Mouse (Mus musculus): ENCODE results near the gene Atn1. TPM values are rescaled to one million over a fixed set of nuclear protein-coding genes. Genes with fewer than 3 reads are reported as not detected.
A peak's percentile ranks its signal among the peaks of the same experiment; 100 is the strongest.

Gene Atn1
- total RNA-seq, 2 experiments from 2014 or later = 147 to 149 TPM

DNA sequence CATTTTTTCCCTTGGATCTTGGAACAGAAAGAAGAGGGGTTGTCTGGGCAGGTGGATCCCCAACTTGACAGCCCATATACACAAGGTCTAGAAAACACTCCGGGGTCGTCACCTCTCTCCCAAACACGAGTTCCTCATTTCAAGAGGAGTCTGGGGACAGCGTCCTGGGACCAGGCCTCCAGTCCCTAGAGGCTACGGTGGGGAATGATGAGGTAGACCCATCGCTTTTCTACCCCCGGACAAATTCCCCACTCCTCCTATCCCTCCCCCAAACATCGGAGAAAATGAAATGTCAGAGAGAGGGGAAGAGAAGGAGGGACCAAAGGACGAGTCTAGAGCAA lies 12.3 kb upstream of the Atn1 start:
- no peak for DNase-seq (ENCODE audit: low spot score in 2 of 2)

DNA sequence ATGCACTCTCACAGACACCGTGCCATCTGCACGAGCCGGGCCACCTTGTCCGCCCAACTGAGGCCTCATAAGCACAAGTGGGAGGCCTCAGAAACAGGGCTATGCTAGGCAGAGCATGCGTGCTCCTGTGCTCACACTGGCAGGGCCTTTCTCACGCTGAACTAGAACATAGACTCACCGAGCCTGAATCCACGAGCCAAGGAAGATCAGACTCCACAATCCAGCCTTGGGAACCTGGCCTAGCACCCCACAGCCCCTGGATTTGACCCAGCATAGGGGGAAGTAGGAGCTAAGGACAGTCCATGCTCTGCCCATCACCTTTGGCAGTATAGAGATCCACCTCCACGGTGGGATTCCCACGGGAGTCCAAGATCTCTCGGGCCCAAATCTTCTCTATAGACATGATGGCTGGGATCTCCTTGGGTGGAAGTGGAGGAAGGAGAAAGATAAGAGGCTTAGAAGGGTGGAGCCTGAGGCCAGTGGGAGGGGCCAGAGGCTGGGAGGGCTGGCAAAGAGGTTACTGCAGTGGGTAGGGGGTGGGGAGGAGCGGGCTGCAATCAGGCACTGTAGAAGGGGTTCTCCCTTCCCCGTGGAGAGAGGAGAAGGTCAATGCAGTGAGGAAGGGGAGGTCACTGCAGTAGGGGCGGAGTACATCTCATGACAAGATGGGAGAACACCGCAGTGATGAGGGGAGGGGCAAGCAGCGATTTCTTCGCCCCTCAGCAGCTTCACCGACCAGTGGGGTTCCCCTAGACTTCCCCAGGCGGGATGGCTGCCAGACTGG lies 11.8 kb upstream of the Atn1 start:
- DNase-seq (ENCODE audit: low spot score in 2 of 2) = peak; percentile 44 to 45

GRCm38 (mm10) chr6:124767536-124767919 lies 11.2 kb upstream of the Atn1 start:
- no peak for DNase-seq (ENCODE audit: low spot score in 2 of 2)

DNA sequence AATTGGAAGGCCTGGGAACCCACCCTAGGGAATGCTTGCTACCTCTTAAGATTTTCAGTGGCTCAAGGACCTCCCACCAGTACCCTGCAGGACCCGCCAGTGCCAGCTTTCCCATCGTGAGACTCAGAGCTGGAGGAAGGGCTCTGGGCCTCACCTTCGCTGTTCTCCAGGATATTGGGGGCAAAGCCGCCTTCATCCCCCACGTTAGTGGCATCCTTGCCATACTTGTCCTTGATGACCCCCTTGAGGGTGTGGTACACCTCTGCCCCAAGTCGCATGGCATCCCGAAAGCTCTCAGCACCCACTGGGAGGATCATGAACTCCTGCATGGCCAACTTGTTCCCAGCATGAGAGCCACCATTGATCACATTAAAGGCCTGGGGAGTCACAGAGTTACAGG lies 9.6 kb upstream of the Atn1 start:
- peak in 1 of 2 experiments; percentile 0 for DNase-seq (ENCODE audit: low spot score in 2 of 2)

- DNase-seq (ENCODE audit: low spot score in 2 of 2) = peak in 1 of 2 experiments; percentile 82
Observed at GRCm38 (mm10) chr6:124759259-124759658, 2.9 kb upstream of the Atn1 start.

DNA sequence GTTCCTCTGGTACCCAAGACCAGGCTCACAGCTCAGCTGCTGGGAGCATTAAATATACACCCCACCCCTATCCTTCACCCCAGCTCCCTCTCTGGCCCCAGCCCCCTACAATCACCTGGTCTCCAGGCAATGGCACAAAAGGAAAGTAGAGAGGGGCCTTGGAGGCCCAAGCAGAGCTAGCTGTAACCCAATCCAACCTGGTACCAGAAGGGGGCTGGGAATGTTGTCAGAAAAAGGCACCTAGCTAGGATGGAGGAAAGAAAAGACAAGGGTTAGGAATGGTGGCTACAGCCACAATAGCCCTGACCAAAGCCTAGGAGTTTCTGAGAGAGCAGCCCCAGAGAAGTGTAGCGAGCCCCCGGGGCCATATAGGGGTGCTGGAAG lies 2.5 kb upstream of the Atn1 start:
- no peak for DNase-seq (ENCODE audit: low spot score in 2 of 2)

GRCm38 (mm10) chr6:124757909-124758848 lies 1.9 kb upstream of the Atn1 start:
- peak in 1 of 2 experiments; percentile 77 for DNase-seq (ENCODE audit: low spot score in 2 of 2)

DNA sequence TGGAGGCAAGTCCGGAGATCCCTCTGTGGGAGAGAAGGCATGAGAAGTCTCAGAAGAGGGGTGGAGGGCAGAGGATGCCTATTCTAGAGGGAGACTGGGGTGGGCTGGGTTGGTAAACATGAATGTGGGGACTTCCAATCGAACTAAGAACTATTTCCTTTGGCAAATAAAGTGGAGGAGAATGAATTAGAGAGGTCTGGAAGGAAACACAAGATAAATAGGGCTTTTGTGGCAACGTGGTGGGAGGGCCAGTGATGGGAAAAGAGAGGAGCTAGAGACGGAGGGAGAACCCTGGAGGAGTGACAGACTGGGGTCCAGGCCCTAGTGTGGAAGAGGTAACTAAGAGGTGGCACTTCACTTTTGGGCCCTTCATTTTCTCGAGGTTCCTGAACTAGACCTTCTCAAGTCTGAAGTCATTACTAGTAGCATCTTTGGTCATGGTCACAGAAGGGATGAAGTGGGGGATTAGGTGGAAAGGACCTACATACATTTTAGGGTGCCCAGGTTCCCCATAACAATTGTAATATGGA lies 1.1 kb upstream of the Atn1 start:
- DNase-seq (ENCODE audit: low spot score in 2 of 2) = no peak

DNA sequence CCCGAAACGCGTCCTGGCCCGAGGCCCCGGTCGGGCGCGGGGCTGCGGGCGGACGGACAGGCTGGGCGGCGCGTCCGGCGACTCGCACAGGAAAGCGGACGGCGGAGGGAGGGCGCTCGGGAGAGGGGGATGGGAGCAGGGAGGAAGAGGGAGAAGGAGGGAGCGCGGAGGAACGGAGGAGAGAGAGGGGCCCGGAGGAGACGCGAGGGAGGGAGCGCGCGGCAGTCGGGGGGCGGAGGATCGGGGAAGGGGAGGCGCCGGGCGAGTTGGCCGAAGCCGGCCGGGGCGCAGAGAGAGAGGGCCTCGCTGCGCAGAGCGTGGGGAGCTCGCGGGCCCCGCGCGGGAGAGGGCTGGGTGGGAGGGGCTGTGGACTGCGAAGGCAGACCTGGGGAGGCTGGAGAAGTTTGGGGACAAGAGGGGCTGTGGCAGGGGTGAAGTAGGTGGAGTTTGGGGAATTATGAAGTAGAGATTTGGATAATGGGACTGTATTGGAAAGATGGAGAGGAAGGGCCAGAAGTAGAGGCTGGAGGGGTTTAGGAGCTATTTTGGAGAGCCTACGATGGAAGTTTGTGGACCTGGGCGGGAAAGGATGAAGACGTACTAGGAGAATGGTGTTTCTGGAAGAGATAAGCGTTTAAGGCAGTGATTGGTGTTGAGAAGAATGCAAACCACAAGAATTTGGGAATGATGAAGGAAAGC lies 477 bp upstream of the Atn1 start:
- DNase-seq (ENCODE audit: low spot score in 2 of 2) = peak in 1 of 2 experiments; percentile 86

DNA sequence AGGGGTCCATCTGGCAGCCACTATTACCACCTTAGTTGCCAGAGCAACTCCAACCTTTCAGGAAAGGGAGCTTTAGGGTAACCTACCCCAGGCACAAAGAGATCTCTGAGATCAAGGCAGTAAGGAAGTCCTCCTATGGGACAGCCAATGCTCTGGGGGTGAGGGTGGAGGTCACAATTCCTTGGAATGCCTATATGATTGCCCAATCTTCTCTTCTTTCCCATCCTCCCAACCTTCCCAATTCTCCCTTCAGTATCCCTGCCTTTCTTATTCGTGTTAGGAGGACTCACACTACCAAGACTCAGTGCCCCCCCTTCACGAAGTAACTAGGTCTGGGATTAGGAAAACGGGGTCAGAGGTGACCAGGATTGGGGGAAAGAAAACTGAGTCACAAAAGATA lies 1.0 kb downstream of the Atn1 start:
- no peak for DNase-seq (ENCODE audit: low spot score in 2 of 2)

DNA sequence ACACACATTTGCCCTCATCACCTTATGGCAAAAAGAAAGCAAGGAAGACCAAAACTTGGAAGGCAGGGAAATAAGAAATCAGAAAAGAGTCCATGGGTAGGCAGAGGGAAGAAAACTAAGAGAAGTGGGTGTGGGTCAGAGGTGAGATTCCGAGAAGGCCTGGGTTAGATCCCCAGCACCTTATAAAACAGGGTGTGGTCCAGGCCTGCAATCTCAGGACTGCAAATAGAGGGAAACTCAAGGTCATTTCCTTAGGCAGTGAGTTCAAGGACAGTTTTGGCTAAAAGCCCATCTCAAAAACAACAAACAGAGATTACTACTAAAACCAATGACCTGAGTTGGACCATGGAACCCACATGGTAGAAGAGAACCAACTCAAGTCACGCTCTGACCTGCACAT lies 2.5 kb downstream of the Atn1 start:
- no peak for DNase-seq (ENCODE audit: low spot score in 2 of 2)

DNA sequence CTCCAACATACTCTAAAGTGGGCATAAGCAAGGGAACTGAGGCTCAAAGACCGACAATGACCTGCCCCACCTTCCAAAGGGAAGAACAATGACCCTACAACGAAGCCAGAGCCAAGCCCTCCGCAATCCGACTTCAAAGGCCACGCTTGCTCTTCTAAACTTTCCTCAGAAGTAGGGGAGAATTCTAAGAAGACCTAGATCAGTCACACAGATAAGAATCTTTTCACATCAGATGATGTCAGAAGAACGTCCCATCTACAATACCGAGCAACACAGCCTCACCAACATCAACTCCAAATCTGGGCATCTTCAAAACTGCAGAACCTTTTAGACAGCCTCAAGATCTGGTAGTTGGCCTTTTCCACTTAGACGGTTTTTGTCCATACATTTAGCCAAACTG lies 5.9 kb downstream of the Atn1 start:
- DNase-seq (ENCODE audit: low spot score in 2 of 2) = no peak

DNA sequence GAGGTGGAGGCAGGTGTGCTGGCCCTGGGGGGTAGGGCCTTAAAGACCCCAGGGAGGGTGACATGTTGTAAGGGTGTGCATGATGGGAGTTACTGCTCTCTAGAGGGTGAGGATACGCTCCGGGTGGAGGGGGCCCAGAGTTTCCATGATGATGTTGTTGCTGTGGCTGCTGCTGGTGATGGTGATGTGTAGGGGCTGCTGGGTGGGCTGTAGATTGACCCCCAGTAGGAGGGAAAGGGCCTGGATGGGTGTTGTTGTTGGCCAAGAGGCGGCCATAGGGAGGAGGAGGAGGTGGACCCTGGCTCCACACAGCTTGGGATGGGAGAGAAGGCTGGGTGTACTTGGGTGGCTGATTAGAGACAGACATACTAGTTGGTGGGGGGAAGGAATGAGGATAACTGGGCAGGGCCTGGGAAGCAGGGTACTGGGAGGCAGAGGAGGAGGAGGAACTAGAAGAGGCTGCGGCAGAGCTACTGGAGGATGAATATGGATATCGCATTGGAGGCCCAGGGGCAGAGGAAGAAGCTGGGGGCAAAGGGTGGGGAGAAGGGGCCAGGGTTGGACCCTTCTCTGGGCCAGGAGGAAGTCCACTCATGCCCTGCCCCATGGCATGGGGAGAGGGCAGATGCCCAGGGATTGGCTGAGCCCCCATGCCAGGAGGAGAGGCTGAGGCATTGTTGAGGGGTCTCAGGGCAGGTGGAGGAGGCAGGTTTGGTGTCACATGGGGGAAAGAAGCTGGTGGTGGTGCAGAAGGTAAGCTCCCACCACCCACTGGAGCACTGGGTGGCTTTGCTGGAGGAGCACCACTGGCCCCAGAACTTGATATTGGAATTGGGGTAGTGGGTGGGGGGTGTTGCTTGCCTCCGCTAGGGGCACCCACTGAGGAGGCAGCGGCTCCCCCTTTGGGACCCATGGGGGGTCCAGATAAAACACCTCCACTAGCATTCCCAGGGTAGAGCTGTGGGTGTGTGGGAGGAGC lies 9.4 kb downstream of the Atn1 start:
- DNase-seq (ENCODE audit: low spot score in 2 of 2) = no peak

DNA sequence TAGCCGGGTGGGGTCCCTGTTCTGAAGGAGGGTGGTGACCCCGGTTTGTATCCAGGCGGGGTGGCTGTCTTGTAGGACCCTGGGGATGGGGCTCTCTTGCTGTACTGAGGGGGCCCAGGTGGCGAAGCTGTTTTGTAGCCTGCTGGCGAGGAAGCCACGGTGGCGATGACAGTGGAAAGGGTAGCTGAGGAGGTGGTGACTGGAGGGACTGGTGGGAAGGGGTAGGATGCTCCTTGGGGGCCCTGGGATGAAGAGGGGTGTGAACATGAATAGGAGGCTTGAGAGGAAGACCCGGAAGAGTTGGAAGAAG lies 10.1 kb downstream of the Atn1 start:
- no peak for DNase-seq (ENCODE audit: low spot score in 2 of 2)

DNA sequence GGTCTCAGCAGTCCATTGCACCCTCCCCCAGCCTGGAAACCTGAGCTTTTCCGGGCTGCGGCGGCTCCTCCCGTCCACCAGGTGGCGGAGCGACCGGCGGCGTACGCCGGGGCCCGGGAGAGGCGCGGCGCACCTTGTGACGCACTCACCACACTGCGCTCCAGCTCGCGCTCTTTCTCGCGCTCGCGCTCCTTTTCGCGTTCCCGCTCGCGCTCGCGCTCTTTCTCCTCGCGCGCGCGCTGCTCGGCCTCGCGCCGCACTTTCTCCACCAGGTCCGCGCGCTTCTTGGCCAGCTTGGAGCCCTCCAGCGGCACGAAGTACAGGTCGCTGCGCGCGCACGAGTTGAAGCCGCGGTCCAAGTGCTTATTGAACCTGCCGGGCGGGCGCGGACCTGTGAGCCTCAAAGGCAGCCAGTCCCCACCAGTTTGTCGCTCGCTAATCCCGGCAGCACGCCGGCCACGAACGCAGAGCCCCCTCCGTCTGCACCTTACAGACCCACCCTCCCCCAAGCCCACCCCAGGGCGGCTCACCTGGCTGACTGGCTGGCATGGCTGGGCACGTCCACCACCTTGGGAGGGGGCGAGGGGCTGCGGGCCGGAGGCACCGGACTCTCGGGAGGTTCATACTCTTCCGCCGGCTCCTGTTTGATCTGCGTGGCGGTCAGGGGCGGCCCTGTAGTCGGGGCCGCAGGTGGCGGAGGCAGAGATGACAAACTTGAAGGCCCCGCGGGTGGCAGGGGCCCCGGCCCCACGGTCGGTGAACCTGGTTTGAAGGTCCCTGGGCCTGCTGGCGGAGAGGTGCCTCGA lies 10.6 kb downstream of the Atn1 start:
- DNase-seq (ENCODE audit: low spot score in 2 of 2) = peak; percentile 94

DNA sequence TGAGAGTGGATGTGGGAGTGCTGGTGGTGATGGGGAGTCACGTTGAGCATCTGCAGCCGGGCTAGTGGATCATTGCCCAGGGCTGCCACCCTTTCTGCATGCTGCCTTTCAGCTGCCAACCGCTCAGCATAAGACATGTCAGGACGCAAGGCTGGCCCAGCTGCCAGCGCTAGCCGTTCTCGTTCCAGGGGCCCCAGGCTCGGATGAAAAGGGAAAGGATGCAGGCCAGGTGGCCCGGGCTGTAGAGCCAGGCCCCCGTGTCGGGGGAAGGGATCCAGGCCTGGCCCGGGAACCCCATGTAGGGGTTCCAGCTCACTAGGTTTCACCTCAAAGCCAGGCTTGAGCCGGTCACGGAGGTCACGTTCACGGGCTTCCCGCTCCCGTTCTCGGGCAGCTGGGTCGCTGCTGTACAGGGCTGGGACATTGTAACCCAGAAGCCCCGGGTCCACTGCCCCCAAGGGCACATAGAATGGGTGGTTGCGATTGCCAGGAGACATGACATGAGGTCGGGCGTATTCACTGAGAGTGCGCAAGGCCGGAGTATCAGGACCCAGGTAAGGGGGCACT lies 11.5 kb downstream of the Atn1 start:
- peak in 1 of 2 experiments; percentile 40 for DNase-seq (ENCODE audit: low spot score in 2 of 2)

GRCm38 (mm10) chr6:124743647-124744046 lies 12.7 kb downstream of the Atn1 start:
- no peak for DNase-seq (ENCODE audit: low spot score in 2 of 2)

GRCm38 (mm10) chr6:124742839-124743514 lies 13.3 kb downstream of the Atn1 start:
- no peak for DNase-seq (ENCODE audit: low spot score in 2 of 2)

DNA sequence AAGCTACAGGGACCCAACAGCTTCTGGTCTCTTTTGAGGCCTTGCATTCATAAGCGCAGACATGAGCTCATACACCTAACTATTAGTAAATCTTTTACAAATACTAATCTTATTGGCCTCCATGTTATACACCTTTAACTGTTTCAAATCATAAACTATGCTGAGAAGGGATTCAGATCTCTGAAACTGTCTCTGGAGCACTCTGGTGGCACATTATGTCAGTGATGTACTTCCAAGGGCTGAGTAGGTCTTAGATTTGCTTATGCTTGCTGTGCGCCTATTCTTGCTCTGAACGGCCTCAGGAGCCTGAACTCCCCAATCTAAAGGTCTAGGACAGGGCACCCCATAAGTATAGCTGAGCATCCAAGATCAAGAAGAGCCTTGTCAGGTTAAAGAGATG lies 14.5 kb downstream of the Atn1 start:
- DNase-seq (ENCODE audit: low spot score in 2 of 2) = no peak

Measured in layer of hippocampus, postnatal 14 days (tissue).